Mouse (Mus musculus) thymus, adult 2 months (tissue): ENCODE measurements around the gene Rnase4.

Experiments used
- CTCF ChIP-seq: fragments of 200-500 bp; IDR thresholded peaks from 2 replicates; pipeline ENCODE4 v1.5.1; 2012; ENCODE audit warnings: mild to moderate bottlenecking, control low read depth, low read length, moderate library complexity, borderline replicate concordance; ENCODE audit not compliant: control insufficient read depth, poor library complexity, insufficient read depth; ENCODE audit errors: extremely low read depth
- POLR2A ChIP-seq: fragments of 200-500 bp; IDR thresholded peaks from 2 replicates; pipeline ENCODE4 v1.6.1; 2012; ENCODE audit warnings: mild to moderate bottlenecking, low read length, control low read depth, moderate library complexity; ENCODE audit not compliant: control insufficient read depth, poor library complexity, insufficient read depth; ENCODE audit errors: extremely low read depth

DNA sequence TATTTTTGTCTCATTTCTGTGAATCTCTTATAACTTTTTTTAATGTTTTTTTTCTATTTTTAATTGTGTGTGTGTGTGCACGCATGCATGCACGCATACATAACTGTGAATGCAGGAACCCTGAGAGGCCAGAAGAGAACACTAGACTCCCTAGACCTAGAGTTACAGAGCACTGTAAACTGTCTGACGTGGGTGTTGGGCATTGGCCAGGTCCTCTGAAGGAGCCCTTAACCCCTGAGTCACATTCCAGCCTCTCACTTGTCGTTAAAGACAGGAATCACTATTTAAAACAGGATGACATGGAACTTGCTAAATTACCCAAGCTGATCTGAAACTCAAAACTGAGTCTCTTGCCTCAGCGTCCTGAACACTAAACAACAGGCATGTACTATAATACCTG lies 38.9 kb upstream of the Rnase4 start:
- no peak for TF ChIP-seq POLR2A
- TF ChIP-seq CTCF, result no peak
